Mouse (Mus musculus) neural tube, embryonic 11.5 days (tissue): Measurements from ENCODE around the gene Rplp0. TPM values are rescaled to one million over a fixed set of nuclear protein-coding genes. Genes with fewer than 3 reads are reported as not detected.

ENCODE experiments used
- ATAC-seq: fragments of 200-750 bp; cut with Nextera tagmentation; 2 replicates; pipeline ENCODE4 v1.8.0; 2017; ENCODE audit warnings: moderate number of reproducible peaks, mild to moderate bottlenecking, moderate TSS enrichment, moderate library complexity; ENCODE audit not compliant: insufficient read depth, low FRiP score, low TSS enrichment
- DNase-seq: peaks from one replicate; pipeline ENCODE4 v3.0.0-alpha.2; 2015; ENCODE audit warnings: low spot score
- H3K27ac ChIP-seq: fragments of 300-500 bp; sonication (generic); 2 replicates; pipeline ENCODE4 v1.5.1; 2014; ENCODE audit warnings: low read depth, mild to moderate bottlenecking, low read length
- H3K27me3 ChIP-seq: fragments of 300-500 bp; sonication (generic); 2 replicates; pipeline ENCODE4 v1.6.1; 2014; ENCODE audit warnings: mild to moderate bottlenecking, low read length, mixed read lengths; ENCODE audit not compliant: control insufficient read depth, insufficient read depth
- H3K36me3 ChIP-seq: fragments of 300-500 bp; sonication (generic); 2 replicates; pipeline ENCODE4 v1.6.1; 2014; ENCODE audit warnings: mild to moderate bottlenecking, low read length, moderate library complexity, mixed read lengths; ENCODE audit not compliant: control insufficient read depth, insufficient read depth
- H3K4me1 ChIP-seq: fragments of 300-500 bp; sonication (generic); 2 replicates; pipeline ENCODE4 v1.6.1; 2014; ENCODE audit warnings: low read length, mixed read lengths; ENCODE audit not compliant: control insufficient read depth, insufficient read depth
- H3K4me2 ChIP-seq: fragments of 300-500 bp; sonication (generic); 2 replicates; pipeline ENCODE4 v1.6.1; 2014; ENCODE audit warnings: low read depth, mild to moderate bottlenecking, moderate library complexity
- H3K4me3 ChIP-seq: fragments of 300-500 bp; sonication (generic); 2 replicates; pipeline ENCODE4 v1.5.1; 2014; ENCODE audit warnings: low read depth, low read length
- H3K9ac ChIP-seq: fragments of 300-500 bp; sonication (generic); 2 replicates; pipeline ENCODE4 v1.6.1; 2014; ENCODE audit warnings: mild to moderate bottlenecking, low read length
- H3K9me3 ChIP-seq: fragments of 300-500 bp; sonication (generic); 2 replicates; pipeline ENCODE4 v1.6.1; 2016; ENCODE audit warnings: low read length; ENCODE audit not compliant: control insufficient read depth
- WGBS: fragments of 180-500 bp; shearing (Covaris S2); extraction: QIAGEN DNeasy Blood & Tissue Kit; methylation state at CpG from one replicate; pipeline ENCODE4 v1.1.7; 2014; 5-methylcytosine and 5-hydroxymethylcytosine counted together
- polyA plus RNA-seq: library from polyadenylated mRNA; unstranded; fragments of >200 nt; fragmentation: Nextera tagmentation; extraction: Ambion mirVana; gene quantifications from 2 replicates; pipeline ENCODE4 v1.2.1, GENCODE M21; 2014

The Rplp0 gene
- polyA plus RNA-seq, 1 experiment from 2014 or later = 1,266 TPM

DNA sequence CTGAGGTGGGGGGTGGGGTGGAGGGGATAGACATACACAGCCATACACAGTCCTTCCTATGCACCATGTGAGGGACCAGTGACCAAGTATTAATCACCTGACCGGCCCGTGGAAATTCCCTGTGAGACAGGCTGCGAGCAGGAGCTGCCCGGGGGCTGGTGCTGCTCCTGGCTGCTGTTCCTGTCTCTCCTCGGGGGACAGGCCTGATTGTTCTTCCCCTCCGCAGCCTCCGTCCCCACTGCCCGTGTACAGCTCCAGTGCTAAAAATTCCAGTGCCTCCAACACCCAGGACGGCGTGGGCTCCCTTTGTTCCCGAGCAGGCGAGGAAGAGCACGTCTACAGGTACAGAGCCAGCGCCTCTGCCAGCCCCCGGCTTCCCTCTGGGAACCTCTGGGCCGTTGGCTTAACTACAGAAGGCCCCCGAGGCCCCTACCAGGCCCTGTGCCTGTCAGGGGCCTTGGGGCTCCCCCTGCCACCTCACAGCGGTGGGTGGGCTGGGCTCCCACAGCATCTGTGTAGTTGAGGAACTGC, 14.5 kb upstream of the Rplp0 start:
- Histone ChIP-seq H3K4me3 (no peak overlapping the region), H3K4me1 (peaks cover 15% of the 10 kb centered on the region; the same call in 1 of the 2 replicates), H3K4me2 (no peak overlapping the region), H3K9me3 (no peaks in the 10 kb centered on the region), H3K9ac (no peak overlapping the region; the same call in 1 of the 2 replicates), H3K36me3 (no peaks in the 10 kb centered on the region; the same call in 1 of the 2 replicates), H3K27me3 (no peaks in the 10 kb centered on the region), H3K27ac (no peak overlapping the region)
- DNase-seq (no peak), ATAC-seq (no peak)
- whole genome bisulfite sequencing = 60% methylated on average over 18 of the region's 18 CpGs

DNA sequence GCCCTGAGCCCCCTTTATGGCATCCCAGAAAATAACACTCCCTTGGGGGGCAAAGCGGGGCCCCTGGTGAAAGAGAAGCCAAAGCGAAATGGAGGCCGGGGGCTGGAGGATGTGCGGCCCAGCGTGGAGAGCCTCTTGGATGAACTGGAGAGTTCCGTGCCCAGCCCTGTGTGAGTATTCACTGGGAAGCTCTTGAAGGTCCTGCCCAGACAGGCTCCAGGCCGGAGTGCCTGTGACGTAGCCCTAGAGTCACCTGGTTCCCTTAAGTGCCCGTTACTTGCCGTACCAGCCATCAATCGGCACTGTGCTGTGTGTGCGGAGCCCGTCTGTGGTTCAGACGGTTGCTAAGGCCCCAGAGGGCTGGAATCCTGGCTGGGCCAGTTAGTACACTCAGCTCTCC, 13.6 kb upstream of the Rplp0 start:
- no peak overlapping the region for H3K9ac ChIP-seq
- H3K4me1 ChIP-seq = peaks cover 15% of the 10 kb centered on the region; the same call in 1 of the 2 replicates
- DNase-seq (no peak), ATAC-seq (no peak)
- H3K4me2 ChIP-seq = no peak overlapping the region
- H3K36me3 ChIP-seq = no peaks in the 10 kb centered on the region; the same call in 1 of the 2 replicates
- no peak overlapping the region for H3K27ac ChIP-seq
- 89% methylated on average over 14 of the region's 14 CpGs for WGBS
- no peaks in the 10 kb centered on the region for H3K9me3 ChIP-seq
- no peaks in the 10 kb centered on the region for H3K27me3 ChIP-seq
- no peak overlapping the region for H3K4me3 ChIP-seq

DNA sequence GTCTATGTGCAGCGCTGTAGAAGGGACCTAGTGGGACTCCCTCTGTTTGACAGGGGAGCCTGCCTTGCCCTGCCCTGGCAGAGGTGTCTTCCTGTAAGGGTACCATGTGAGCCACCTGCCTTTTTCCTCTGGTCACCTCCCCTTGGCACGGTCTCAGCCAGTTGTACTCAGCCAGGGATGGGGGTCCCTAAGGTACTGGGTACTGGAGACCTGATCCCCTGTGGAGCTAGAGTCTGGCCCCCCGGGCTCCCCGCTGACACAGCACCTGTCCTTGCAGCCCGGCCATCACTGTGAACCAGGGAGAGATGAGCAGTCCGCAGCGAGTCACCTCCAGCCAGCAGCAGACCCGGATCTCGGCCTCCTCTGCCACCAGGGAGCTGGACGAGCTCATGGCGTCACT, 12.7 kb upstream of the Rplp0 start:
- no peaks in the 10 kb centered on the region for H3K27me3 ChIP-seq
- H3K9ac ChIP-seq = no peak overlapping the region
- H3K9me3 ChIP-seq = no peaks in the 10 kb centered on the region
- H3K4me3 ChIP-seq = no peak overlapping the region
- H3K36me3 ChIP-seq = no peaks in the 10 kb centered on the region; the same call in 1 of the 2 replicates
- H3K4me2 ChIP-seq = no peak overlapping the region
- H3K27ac ChIP-seq = 0 out of 2 replicates have a peak overlapping the region, but pooled peaks have one; percentile 34
- ATAC-seq (no peak), DNase-seq (no peak)
- H3K4me1 ChIP-seq = peaks cover 15% of the 10 kb centered on the region; the same call in 1 of the 2 replicates
- 77% methylated on average over 11 of the region's 11 CpGs for WGBS

DNA sequence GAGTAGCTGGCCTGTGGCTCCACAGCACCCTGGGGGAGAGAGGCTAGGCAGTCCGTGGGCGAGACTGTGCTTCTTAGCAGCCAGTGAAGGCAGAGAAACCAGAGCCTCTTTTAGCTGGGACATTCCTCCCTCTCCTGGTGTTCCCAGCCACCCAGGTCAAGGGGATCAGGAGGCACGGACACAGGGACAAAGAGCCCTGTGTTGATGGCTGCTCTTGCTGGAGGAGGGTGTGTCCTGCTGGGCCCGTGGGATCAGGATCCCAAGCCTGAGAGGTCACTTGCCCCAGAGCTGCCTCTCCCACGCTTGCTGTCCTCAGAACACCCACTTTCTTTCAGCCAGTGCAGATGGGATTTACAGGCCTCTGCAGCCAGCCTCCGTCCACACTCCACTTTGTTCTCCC, 12.3 kb upstream of the Rplp0 start:
- no peaks in the 10 kb centered on the region for H3K9me3 ChIP-seq
- H3K4me1 ChIP-seq = peaks cover 15% of the 10 kb centered on the region; the same call in 1 of the 2 replicates
- WGBS = 51% methylated on average over 6 of the region's 6 CpGs
- DNase-seq (no peak), ATAC-seq (no peak)
- H3K4me3 ChIP-seq = no peak overlapping the region
- no peaks in the 10 kb centered on the region for H3K27me3 ChIP-seq
- no peak overlapping the region for H3K4me2 ChIP-seq
- no peak overlapping the region for H3K9ac ChIP-seq
- no peaks in the 10 kb centered on the region; the same call in 1 of the 2 replicates for H3K36me3 ChIP-seq
- H3K27ac ChIP-seq = 0 out of 2 replicates have a peak overlapping the region, but pooled peaks have one; percentile 34

DNA sequence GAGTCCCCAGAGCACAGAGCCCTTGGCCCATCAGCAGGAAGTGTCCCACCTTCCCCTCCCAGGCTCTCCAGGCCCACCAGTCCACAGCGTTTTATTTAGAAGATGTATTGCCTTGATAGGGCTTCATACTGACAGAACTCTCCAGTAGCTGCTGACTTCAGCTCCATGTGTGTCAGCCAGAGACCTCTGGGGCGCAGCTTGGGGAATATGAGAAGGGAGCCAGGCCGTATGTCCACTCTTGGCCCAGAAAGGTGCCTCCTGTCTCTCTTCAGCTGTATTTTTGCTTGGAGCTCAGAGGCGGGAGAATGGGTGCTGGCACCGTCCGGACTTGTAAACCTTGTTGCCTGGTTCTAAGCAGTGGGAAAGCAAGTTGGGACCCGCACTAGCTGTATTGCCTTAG, 11.8 kb upstream of the Rplp0 start:
- ATAC-seq = no peak
- Histone ChIP-seq H3K36me3 (no peaks in the 10 kb centered on the region; the same call in 1 of the 2 replicates), H3K9ac (no peak overlapping the region), H3K4me2 (no peak overlapping the region), H3K4me3 (no peak overlapping the region), H3K4me1 (peaks cover 15% of the 10 kb centered on the region; the same call in 1 of the 2 replicates), H3K27ac (no peak overlapping the region), H3K9me3 (no peaks in the 10 kb centered on the region), H3K27me3 (no peaks in the 10 kb centered on the region)
- DNase-seq = no peak
- 82% methylated on average over 7 of the region's 7 CpGs for WGBS

DNA sequence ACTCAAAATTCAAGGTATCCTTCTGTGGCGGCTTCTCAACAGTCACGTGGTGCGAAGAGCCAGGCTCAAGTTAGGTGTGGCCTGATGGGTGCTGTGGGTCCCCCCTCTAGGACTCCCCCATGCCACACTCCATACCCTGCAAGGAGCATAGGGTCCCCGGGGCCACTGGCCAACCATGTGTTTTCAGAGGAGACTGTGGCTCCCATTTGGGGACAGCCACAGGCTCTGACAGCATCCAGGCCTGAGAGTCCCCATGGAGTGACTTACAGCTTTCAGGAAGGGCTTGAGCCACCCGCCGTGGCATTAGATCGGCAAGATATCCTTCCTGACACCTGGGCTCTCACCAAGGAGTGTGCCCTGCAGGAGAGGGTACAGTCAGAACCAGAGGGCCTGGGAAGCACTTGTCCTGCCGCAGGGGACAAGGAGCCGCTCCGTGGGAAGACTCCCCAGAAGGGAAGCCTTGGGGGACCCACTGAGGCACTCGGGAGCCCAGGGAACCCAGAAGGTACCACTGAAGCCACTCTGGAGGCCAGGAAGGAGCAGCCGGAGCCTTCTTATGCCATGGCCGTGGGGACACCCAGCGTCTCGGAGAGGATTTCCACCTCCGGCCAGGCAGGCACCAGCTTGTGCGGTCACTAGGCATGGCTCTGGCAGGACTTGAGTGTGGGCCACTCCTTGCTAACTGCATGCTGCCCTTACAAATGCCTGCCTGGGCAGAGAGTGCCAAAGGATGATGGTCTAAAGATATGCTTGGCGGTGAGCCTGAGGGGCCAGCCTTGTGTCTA, 10.6 kb upstream of the Rplp0 start:
- WGBS = 93% methylated on average over 18 of the region's 18 CpGs
- Histone ChIP-seq H3K4me1 (peaks cover 5% of the 10 kb centered on the region; the same call in 1 of the 2 replicates), H3K9ac (no peak overlapping the region), H3K9me3 (no peaks in the 10 kb centered on the region), H3K4me3 (no peak overlapping the region), H3K27ac (no peak overlapping the region), H3K27me3 (no peaks in the 10 kb centered on the region), H3K4me2 (no peak overlapping the region), H3K36me3 (no peaks in the 10 kb centered on the region; the same call in 1 of the 2 replicates)
- DNase-seq (no peak), ATAC-seq (no peak)

DNA sequence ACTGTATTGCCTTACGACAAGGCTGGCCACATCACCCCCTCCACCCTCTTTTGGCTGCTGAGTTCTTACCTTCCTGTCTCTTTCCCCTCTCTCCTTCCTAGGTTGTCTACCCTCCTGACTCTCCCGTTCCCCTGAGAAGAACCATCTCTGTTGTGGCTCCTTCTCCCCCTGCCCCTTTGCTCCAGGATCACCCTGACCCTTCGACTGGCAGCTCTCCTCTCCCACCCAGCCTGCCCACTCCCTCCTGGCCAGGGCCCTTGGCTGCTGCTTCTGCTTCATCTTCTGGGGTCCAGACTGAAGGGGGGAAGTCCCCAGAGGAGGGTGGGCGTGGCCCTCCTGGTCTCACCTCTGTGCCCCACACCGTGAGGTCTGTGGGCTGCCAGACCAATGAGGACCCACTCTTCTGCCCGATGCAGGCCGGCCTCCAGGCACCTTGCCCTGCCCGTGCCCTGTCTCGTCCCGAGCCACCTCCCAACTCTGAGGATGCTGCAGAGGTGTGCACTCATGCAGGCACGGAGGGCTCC, 8.7 kb upstream of the Rplp0 start:
- no peak for DNase-seq
- Histone ChIP-seq H3K27me3 (no peaks in the 10 kb centered on the region), H3K4me1 (no peaks in the 10 kb centered on the region), H3K4me3 (no peak overlapping the region), H3K9me3 (no peaks in the 10 kb centered on the region), H3K4me2 (no peak overlapping the region), H3K27ac (no peak overlapping the region), H3K9ac (no peak overlapping the region), H3K36me3 (peaks cover 2% of the 10 kb centered on the region; the same call in 1 of the 2 replicates)
- ATAC-seq = no peak
- 75% methylated on average over 11 of the region's 11 CpGs for WGBS

DNA sequence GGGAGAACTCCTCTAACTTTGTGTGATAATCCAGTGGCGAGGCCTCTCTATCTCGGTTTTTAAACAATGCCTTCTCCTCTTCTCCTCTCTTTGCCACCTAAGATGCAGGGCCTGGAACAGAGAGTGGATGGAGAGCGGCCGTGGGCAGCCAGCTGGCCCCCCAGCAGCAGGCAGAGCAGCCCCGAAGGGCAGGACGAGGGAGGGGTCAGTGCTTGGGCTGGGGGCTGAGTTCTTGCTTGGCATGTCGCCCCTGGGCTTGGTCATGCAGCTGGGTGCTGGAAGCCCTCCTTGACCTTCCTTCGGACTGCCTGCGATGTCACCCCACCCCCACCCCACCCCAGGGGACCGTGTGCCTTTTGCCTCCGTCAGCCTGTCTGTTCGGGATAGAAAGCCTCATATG, 7.9 kb upstream of the Rplp0 start:
- no peak overlapping the region for H3K9ac ChIP-seq
- no peak overlapping the region for H3K4me3 ChIP-seq
- peaks cover 2% of the 10 kb centered on the region; the same call in 1 of the 2 replicates for H3K36me3 ChIP-seq
- no peaks in the 10 kb centered on the region for H3K27me3 ChIP-seq
- no peak overlapping the region for H3K27ac ChIP-seq
- 78% methylated on average over 12 of the region's 12 CpGs for WGBS
- no peak for DNase-seq
- no peaks in the 10 kb centered on the region for H3K4me1 ChIP-seq
- H3K4me2 ChIP-seq = no peak overlapping the region
- ATAC-seq = no peak
- H3K9me3 ChIP-seq = no peaks in the 10 kb centered on the region
